Comparison of ENCODE assay signal across 8 mouse cellular contexts in genomic region chr11:72689551-72690510, GRCm38 (mm10). TPM values are rescaled to one million over a fixed set of nuclear protein-coding genes. Genes with fewer than 3 reads are reported as not detected.
A peak's percentile ranks its signal among the peaks of the same experiment; 100 is the strongest.
DNase-seq lines count a peak whose midpoint lies in the region; ATAC-seq and TF ChIP-seq lines count a peak whose summit lies in the region.

Ankfy1 (plus strand) TSS chr11:72690006.

- peaks cover 4% of the 10 kb centered on the region; the same call in 1 of the 2 replicates for H3K4me1 ChIP-seq in cortical plate, adult 2 months (ENCODE audit: control insufficient read depth, insufficient read depth, low read length)
- H3K4me1 ChIP-seq in megakaryocyte, embryonic 14.5 days, result peaks cover 57% of the 10 kb centered on the region

- peak within 1 kb of the TSS; percentile 73 for H3K27ac ChIP-seq in cortical plate, adult 2 months (ENCODE audit: insufficient read depth, low read length)

- peak; percentile 93 to 94 for DNase-seq in gastrocnemius, adult 8-10 months (ENCODE audit: low spot score in 2 of 2)
- DNase-seq in hindlimb bud, embryonic 11.5 days (ENCODE audit: extremely low spot score, low read depth, low spot score), result peak; percentile 89
- DNase-seq in left cerebral cortex, adult 8-10 months (ENCODE audit: low spot score in 2 of 2), result peak; percentile 91 to 94
- peak; percentile 97 for DNase-seq in right cerebral cortex, postnatal 10 days (ENCODE audit: low spot score in 2 of 2)
- DNase-seq in urinary bladder, postnatal 25 days (ENCODE audit: low spot score), result peak; percentile 98

- H3K36me3 ChIP-seq in megakaryocyte, embryonic 14.5 days (replicated peaks; ENCODE audit: low read length), result peaks cover 26% of the 10 kb centered on the region

- TF ChIP-seq CTCF in cortical plate, adult 2 months (IDR thresholded peaks at IDR 0.05; ENCODE audit: extremely low read depth, insufficient read depth, low read length), result no peak

- TF ChIP-seq POLR2A in cortical plate, adult 2 months (IDR thresholded peaks at IDR 0.05; ENCODE audit: extremely low read depth, insufficient read depth, low read length), result peak; percentile 93

- no peaks in the 10 kb centered on the region for H3K9me3 ChIP-seq in megakaryocyte, embryonic 14.5 days

- no peaks in the 10 kb centered on the region for H3K27me3 ChIP-seq in megakaryocyte, embryonic 14.5 days (replicated peaks)

- H3K4me3 ChIP-seq in cortical plate, adult 2 months (ENCODE audit: insufficient read depth, low read length), result peak within 1 kb of the TSS; percentile 82
- peak within 1 kb of the TSS; percentile 95 for H3K4me3 ChIP-seq in megakaryocyte, embryonic 14.5 days (replicated peaks)

- peak; percentile 98 for ATAC-seq in activated CD4-positive, CD25-positive, alpha-beta regulatory T cell, adult 4 months

RNA-seq across cellular contexts. Expression of gene Ankfy1, which starts in this region (rescaled TPM):
- 10 to 100 TPM; 33.2 to 41.2 TPM for polyA plus RNA-seq in activated CD4-positive, CD25-positive, alpha-beta regulatory T cell, adult 4 months (2017; shearing (Covaris generic))
- 28.1 and 29.1 TPM in 2 replicates for polyA plus RNA-seq in cortical plate, adult 2 months (2012; rRNA removed)
- 1 to 10 TPM; 5.6 to 9.2 (median 8.1) TPM for total RNA-seq in gastrocnemius, adult 8-10 months (2022)
- 10 to 100 TPM; 32.6 to 35.6 (median 35.1) TPM for total RNA-seq in left cerebral cortex, adult 8-10 months (2022)
- 0.19 and 3.6 TPM in 2 replicates for polyA plus RNA-seq in megakaryocyte, embryonic 14.5 days (2012; ENCODE audit: insufficient read depth, low replicate concordance)

Comparison
In these comparisons a context has a peak if more than half of its experiments do, and no peak if none do; other contexts are left out.
1. Peak in every context shown above with its lines: DNase-seq, ATAC-seq, H3K4me3 ChIP-seq and H3K27ac ChIP-seq.